Mouse (Mus musculus): Measurements from ENCODE around the gene Ogg1. TPM values are rescaled to one million over a fixed set of nuclear protein-coding genes. Genes with fewer than 3 reads are reported as not detected.

The Ogg1 gene
- polyA plus RNA-seq (2016; fragmentation: Nextera tagmentation; extraction: Ambion mirVana), result 19.1 and 19.5 TPM in 2 replicates

- WGBS, result under 1% methylated on average over 52 of the region's 52 CpGs
- Histone ChIP-seq H3K27me3 (ENCODE audit: low read depth, poor library complexity, severe bottlenecking) (no peaks in the 10 kb centered on the region), H3K36me3 (peaks cover 66% of the 10 kb centered on the region), H3K27ac (peak within 1 kb of the TSS; percentile 87), H3K9me3 (replicated peaks) (no peaks in the 10 kb centered on the region), H3K4me3 (peak within 1 kb of the TSS; percentile 64), H3K4me1 (peaks cover 15% of the 10 kb centered on the region)
- peak; percentile 98 for DNase-seq (ENCODE audit: low spot score)
These were observed at the start of gene Ogg1 for GRCm38 (mm10) chr6:113326533-113327315. Ogg1 (plus strand) TSS chr6:113326972.

GRCm38 (mm10) chr6:113281676-113282075, 45.1 kb upstream of the Ogg1 start:
- Histone ChIP-seq H3K27ac (no peak overlapping the region), H3K4me3 (no peak overlapping the region), H3K27me3 (ENCODE audit: low read depth, poor library complexity, severe bottlenecking) (peaks cover 49% of the 10 kb centered on the region), H3K36me3 (peaks cover 19% of the 10 kb centered on the region; the same call in 1 of the 2 replicates), H3K9me3 (replicated peaks) (no peaks in the 10 kb centered on the region), H3K4me1 (peaks cover 13% of the 10 kb centered on the region)
- WGBS, result 64% methylated on average over 6 of the region's 6 CpGs
- no peak for DNase-seq (ENCODE audit: low spot score)

- peak; percentile 71 for DNase-seq (ENCODE audit: low spot score)
- WGBS, result 2% methylated on average over 37 of the region's 37 CpGs
- Histone ChIP-seq H3K4me3 (peak within 1 kb of the TSS; percentile 33), H3K36me3 (peaks cover 13% of the 10 kb centered on the region; the same call in 1 of the 2 replicates), H3K27me3 (ENCODE audit: low read depth, poor library complexity, severe bottlenecking) (peaks cover 49% of the 10 kb centered on the region), H3K9me3 (replicated peaks) (no peaks in the 10 kb centered on the region), H3K27ac (no peak within 1 kb of the TSS), H3K4me1 (peaks cover 13% of the 10 kb centered on the region)
These were observed 44.5 kb upstream of the Ogg1 start, which contains the start of gene Cpne9 for GRCm38 (mm10) chr6:113282101-113282802. Cpne9 (plus strand) TSS chr6:113282307.

GRCm38 (mm10) chr6:113282969-113283368, 43.8 kb upstream of the Ogg1 start:
- 0 out of 2 replicates have a peak overlapping the region, but pooled peaks have one; percentile 11 for H3K4me3 ChIP-seq
- H3K27me3 ChIP-seq (ENCODE audit: low read depth, poor library complexity, severe bottlenecking), result peaks cover 49% of the 10 kb centered on the region
- peak; percentile 35 for DNase-seq (ENCODE audit: low spot score)

GRCm38 (mm10) chr6:113283500-113283899, 43.3 kb upstream of the Ogg1 start:
- 9% methylated on average over 6 of the region's 6 CpGs for whole genome bisulfite sequencing
- no peaks in the 10 kb centered on the region for H3K9me3 ChIP-seq (replicated peaks)
- H3K27ac ChIP-seq, result no peak overlapping the region
- H3K27me3 ChIP-seq (ENCODE audit: low read depth, poor library complexity, severe bottlenecking), result peaks cover 49% of the 10 kb centered on the region
- peaks cover 4% of the 10 kb centered on the region; the same call in 1 of the 2 replicates for H3K36me3 ChIP-seq
- H3K4me3 ChIP-seq, result 0 out of 2 replicates have a peak overlapping the region, but pooled peaks have one; percentile 11
- H3K4me1 ChIP-seq, result peaks cover 13% of the 10 kb centered on the region
- no peak for DNase-seq (ENCODE audit: low spot score)

More at GRCm38 (mm10) chr6:113282969-113283368, 43.8 kb upstream of the Ogg1 start:
- Histone ChIP-seq H3K36me3 (peaks cover 6% of the 10 kb centered on the region; the same call in 1 of the 2 replicates), H3K9me3 (replicated peaks) (no peaks in the 10 kb centered on the region), H3K4me1 (peaks cover 13% of the 10 kb centered on the region), H3K27ac (no peak overlapping the region)
- 2% methylated on average over 22 of the region's 22 CpGs for WGBS

GRCm38 (mm10) chr6:113284931-113285330, 41.8 kb upstream of the Ogg1 start:
- 76% methylated on average over 3 of the region's 3 CpGs for WGBS
- no peak for DNase-seq (ENCODE audit: low spot score)
- no peak overlapping the region for H3K27ac ChIP-seq
- H3K9me3 ChIP-seq (replicated peaks), result no peaks in the 10 kb centered on the region
- H3K4me1 ChIP-seq, result peaks cover 13% of the 10 kb centered on the region
- H3K36me3 ChIP-seq, result peaks cover 4% of the 10 kb centered on the region; the same call in 1 of the 2 replicates
- H3K27me3 ChIP-seq (ENCODE audit: low read depth, poor library complexity, severe bottlenecking), result peaks cover 49% of the 10 kb centered on the region
- H3K4me3 ChIP-seq, result no peak overlapping the region

GRCm38 (mm10) chr6:113286316-113286715, 40.5 kb upstream of the Ogg1 start:
- Histone ChIP-seq H3K36me3 (no peaks in the 10 kb centered on the region), H3K27ac (no peak overlapping the region), H3K9me3 (replicated peaks) (no peaks in the 10 kb centered on the region), H3K4me1 (peaks cover 13% of the 10 kb centered on the region), H3K4me3 (no peak overlapping the region), H3K27me3 (ENCODE audit: low read depth, poor library complexity, severe bottlenecking) (peaks cover 46% of the 10 kb centered on the region)
- WGBS, result 66% methylated on average over 1 of the region's 1 CpGs
- no peak for DNase-seq (ENCODE audit: low spot score)

GRCm38 (mm10) chr6:113287236-113287635, 39.5 kb upstream of the Ogg1 start:
- Histone ChIP-seq H3K27me3 (ENCODE audit: low read depth, poor library complexity, severe bottlenecking) (peaks cover 36% of the 10 kb centered on the region), H3K9me3 (replicated peaks) (no peaks in the 10 kb centered on the region), H3K4me1 (peaks cover 10% of the 10 kb centered on the region), H3K27ac (no peak overlapping the region), H3K4me3 (no peak overlapping the region), H3K36me3 (no peaks in the 10 kb centered on the region)
- 77% methylated on average over 4 of the region's 4 CpGs for WGBS
- no peak for DNase-seq (ENCODE audit: low spot score)

- H3K27ac ChIP-seq, result no peak overlapping the region
- H3K36me3 ChIP-seq, result no peaks in the 10 kb centered on the region
- DNase-seq (ENCODE audit: low spot score), result no peak
- 94% methylated on average over 15 of the region's 15 CpGs for WGBS
- no peaks in the 10 kb centered on the region for H3K9me3 ChIP-seq (replicated peaks)
- H3K27me3 ChIP-seq (ENCODE audit: low read depth, poor library complexity, severe bottlenecking), result peaks cover 15% of the 10 kb centered on the region
- H3K4me3 ChIP-seq, result no peak overlapping the region
- no peaks in the 10 kb centered on the region for H3K4me1 ChIP-seq
These were observed 37.4 kb upstream of the Ogg1 start for GRCm38 (mm10) chr6:113289346-113289745.

- DNase-seq (ENCODE audit: low spot score), result no peak
- no peaks in the 10 kb centered on the region for H3K4me1 ChIP-seq
- H3K36me3 ChIP-seq, result no peaks in the 10 kb centered on the region
- H3K27me3 ChIP-seq (ENCODE audit: low read depth, poor library complexity, severe bottlenecking), result peaks cover 5% of the 10 kb centered on the region
- H3K9me3 ChIP-seq (replicated peaks), result no peaks in the 10 kb centered on the region
- H3K27ac ChIP-seq, result no peak overlapping the region
- 70% methylated on average over 6 of the region's 6 CpGs for WGBS
- H3K4me3 ChIP-seq, result no peak overlapping the region
These were observed 36.4 kb upstream of the Ogg1 start for GRCm38 (mm10) chr6:113290346-113290745.

- DNase-seq (ENCODE audit: low spot score), result no peak
- no peaks in the 10 kb centered on the region for H3K36me3 ChIP-seq
- no peak overlapping the region for H3K4me3 ChIP-seq
- H3K4me1 ChIP-seq, result no peaks in the 10 kb centered on the region
- no peaks in the 10 kb centered on the region for H3K27me3 ChIP-seq (ENCODE audit: low read depth, poor library complexity, severe bottlenecking)
- no peaks in the 10 kb centered on the region for H3K9me3 ChIP-seq (replicated peaks)
- H3K27ac ChIP-seq, result no peak overlapping the region
- 81% methylated on average over 5 of the region's 5 CpGs for WGBS
These were observed 33.8 kb upstream of the Ogg1 start for GRCm38 (mm10) chr6:113292938-113293337.

- Histone ChIP-seq H3K9me3 (replicated peaks) (no peaks in the 10 kb centered on the region), H3K27me3 (ENCODE audit: low read depth, poor library complexity, severe bottlenecking) (no peaks in the 10 kb centered on the region), H3K36me3 (no peaks in the 10 kb centered on the region), H3K27ac (no peak overlapping the region), H3K4me1 (no peaks in the 10 kb centered on the region), H3K4me3 (no peak overlapping the region)
- DNase-seq (ENCODE audit: low spot score), result no peak
- 83% methylated on average over 2 of the region's 2 CpGs for WGBS
These were observed 30.7 kb upstream of the Ogg1 start for GRCm38 (mm10) chr6:113296046-113296445.

GRCm38 (mm10) chr6:113296639-113297038, 30.1 kb upstream of the Ogg1 start:
- Histone ChIP-seq H3K4me1 (no peaks in the 10 kb centered on the region), H3K9me3 (replicated peaks) (no peaks in the 10 kb centered on the region), H3K27me3 (ENCODE audit: low read depth, poor library complexity, severe bottlenecking) (no peaks in the 10 kb centered on the region), H3K27ac (no peak overlapping the region), H3K4me3 (no peak overlapping the region), H3K36me3 (no peaks in the 10 kb centered on the region)
- DNase-seq (ENCODE audit: low spot score), result no peak
- WGBS, result 76% methylated on average over 4 of the region's 4 CpGs

Data from limb, embryonic 10.5 days (tissue).